Comparison of ENCODE assay signal across 18 mouse cellular contexts in the genomic region with DNA sequence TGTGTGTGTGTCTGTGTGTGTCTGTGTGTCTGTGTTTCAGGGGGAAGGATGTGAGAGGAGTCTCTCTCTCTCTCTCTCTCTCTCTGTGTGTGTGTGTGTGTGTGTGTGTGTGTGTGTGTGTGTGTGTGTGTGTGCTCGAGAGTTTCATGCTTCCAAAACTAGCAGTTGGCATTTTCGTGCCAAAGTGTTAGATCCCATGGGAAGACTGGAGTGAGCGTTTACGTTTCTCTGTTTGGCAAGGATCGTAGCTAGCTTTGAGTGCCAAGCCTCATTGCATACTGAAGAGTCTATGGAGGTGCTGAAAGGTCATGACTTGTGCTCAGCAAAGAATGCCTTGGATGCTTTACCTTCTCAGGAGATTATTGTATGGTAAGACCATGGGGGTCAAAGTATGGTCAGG.
DNase-seq lines count a peak whose midpoint lies in the region; ATAC-seq and TF ChIP-seq lines count a peak whose summit lies in the region.
"Had no signal": no experiment of that assay in that cellular context is flagged by ENCODE, and none has a peak within 500 bp of the region (broad histone marks: within the 10 kb centered on the region; RNA-seq: fewer than 3 reads in every experiment).

No protein-coding gene starts in this region.

- H3K4me2 ChIP-seq in heart, embryonic 16.5 days (ENCODE audit: low read depth, low read length) = no peak overlapping the region
- H3K4me2 ChIP-seq in kidney, embryonic 16.5 days (replicated peaks; ENCODE audit: low read depth, low read length) = no peak overlapping the region
- H3K4me2 ChIP-seq: heart, embryonic 12.5 days; hindbrain, embryonic 15.5 days had no signal

- no peaks in the 10 kb centered on the region for H3K36me3 ChIP-seq in heart, embryonic 16.5 days (ENCODE audit: control insufficient read depth, insufficient read depth)
- H3K36me3 ChIP-seq in heart, embryonic 10.5 days = no peaks in the 10 kb centered on the region
- no peaks in the 10 kb centered on the region for H3K36me3 ChIP-seq in kidney, embryonic 16.5 days (ENCODE audit: insufficient read depth, low read length)
- H3K36me3 ChIP-seq: heart, embryonic 12.5 days; hindbrain, embryonic 15.5 days had no signal

- no peaks in the 10 kb centered on the region for H3K27me3 ChIP-seq in heart, embryonic 16.5 days (ENCODE audit: control insufficient read depth, insufficient read depth, low read length)
- H3K27me3 ChIP-seq in heart, embryonic 10.5 days (ENCODE audit: insufficient read depth, poor library complexity, severe bottlenecking) = no peaks in the 10 kb centered on the region
- no peaks in the 10 kb centered on the region for H3K27me3 ChIP-seq in kidney, embryonic 16.5 days (ENCODE audit: insufficient read depth, low read length)
- H3K27me3 ChIP-seq: heart, embryonic 12.5 days; hindbrain, embryonic 15.5 days; Patski had no signal

- H3K27ac ChIP-seq in heart, embryonic 16.5 days (ENCODE audit: low read length) = no peak overlapping the region
- H3K27ac ChIP-seq in heart, embryonic 10.5 days = no peak overlapping the region
- no peak overlapping the region for H3K27ac ChIP-seq in kidney, embryonic 16.5 days (ENCODE audit: low read length)
- H3K27ac ChIP-seq: hindbrain, embryonic 15.5 days had no signal

- peaks cover 35% of the 10 kb centered on the region for H3K4me1 ChIP-seq in heart, embryonic 16.5 days (ENCODE audit: control insufficient read depth, insufficient read depth, low read length)
- peaks cover 41% of the 10 kb centered on the region; the same call in 1 of the 2 replicates for H3K4me1 ChIP-seq in heart, embryonic 10.5 days
- H3K4me1 ChIP-seq in kidney, embryonic 16.5 days (ENCODE audit: insufficient read depth, low read length) = peaks cover 8% of the 10 kb centered on the region; the same call in 1 of the 2 replicates
- H3K4me1 ChIP-seq: hindbrain, embryonic 15.5 days had no signal

- 0 out of 2 replicates have a peak, but pooled peaks have one; percentile 28 for ATAC-seq in heart, embryonic 16.5 days (replicated peaks; ENCODE audit: extremely low read depth, insufficient read depth, low FRiP score)
- no peak for ATAC-seq in kidney, embryonic 16.5 days (ENCODE audit: low FRiP score, low TSS enrichment)
- ATAC-seq: activated CD4-positive, CD25-positive, alpha-beta regulatory T cell, adult 4 months; forebrain, postnatal 0 days; intestine, embryonic 16.5 days; Patski had no signal

- H3K4me3 ChIP-seq in heart, embryonic 16.5 days (ENCODE audit: low read length) = no peak overlapping the region
- no peak overlapping the region for H3K4me3 ChIP-seq in heart, embryonic 10.5 days
- H3K4me3 ChIP-seq in kidney, embryonic 16.5 days (ENCODE audit: low read length) = no peak overlapping the region
- H3K4me3 ChIP-seq: heart, adult 2 months; heart, embryonic 12.5 days; hindbrain, embryonic 15.5 days had no signal

- no peak overlapping the region for H3K9ac ChIP-seq in heart, embryonic 16.5 days (ENCODE audit: low read length)
- no peak overlapping the region for H3K9ac ChIP-seq in kidney, embryonic 16.5 days (replicated peaks; ENCODE audit: low read length)
- H3K9ac ChIP-seq: forebrain, postnatal 0 days; heart, embryonic 12.5 days; hindbrain, embryonic 15.5 days had no signal

- DNase-seq in adrenal gland, postnatal 14 days = peak; percentile 33
- no peak for DNase-seq in adrenal gland, adult 18-20 months (ENCODE audit: low spot score in 2 of 2)
- no peak for DNase-seq in heart, embryonic 10.5 days (ENCODE audit: low spot score)
- DNase-seq in brain, embryonic 14.5 days (ENCODE audit: low read depth) = peak; percentile 56
- DNase-seq in kidney, postnatal 4 days = no peak
- DNase-seq: adrenal gland, adult 8-10 months; cerebellum, adult 18-20 months; forebrain, postnatal 0 days; gastrocnemius, postnatal 14 days; heart, adult 2 months; heart, postnatal 36 days had no signal

- 25% methylated on average over 5 of the region's 5 CpGs for WGBS in heart, embryonic 16.5 days
- 66% methylated on average over 5 of the region's 5 CpGs for WGBS in heart, embryonic 10.5 days
- 89% methylated on average over 5 of the region's 5 CpGs for WGBS in kidney, embryonic 16.5 days

- no peak for TF ChIP-seq POLR2A in brain, embryonic 14.5 days (IDR thresholded peaks at IDR 0.05; ENCODE audit: borderline replicate concordance, extremely low read depth, insufficient read depth, insufficient read length, poor library complexity, severe bottlenecking)

- TF ChIP-seq CTCF in brain, embryonic 14.5 days (IDR thresholded peaks at IDR 0.05; ENCODE audit: borderline replicate concordance, extremely low read depth, insufficient read depth, insufficient read length) = no peak

- no peaks in the 10 kb centered on the region for H3K9me3 ChIP-seq in heart, embryonic 16.5 days (replicated peaks; ENCODE audit: control insufficient read depth, low read length)
- H3K9me3 ChIP-seq in heart, embryonic 10.5 days = no peaks in the 10 kb centered on the region
- H3K9me3 ChIP-seq in kidney, embryonic 16.5 days (ENCODE audit: low read length) = no peaks in the 10 kb centered on the region
- H3K9me3 ChIP-seq: heart, embryonic 12.5 days; hindbrain, embryonic 15.5 days had no signal

Comparison
In these comparisons a context has a peak if more than half of its experiments do, and no peak if none do; other contexts are left out.
1. DNase-seq: peak in adrenal gland, postnatal 14 days (single experiment) and brain, embryonic 14.5 days (single experiment); none in adrenal gland, adult 18-20 months (0 of 2), heart, embryonic 10.5 days (single experiment) and kidney, postnatal 4 days (0 of 2).